Mouse (Mus musculus) stomach, embryonic 14.5 days (tissue): ENCODE results near the gene Daam1. TPM values are rescaled to one million over a fixed set of nuclear protein-coding genes. Genes with fewer than 3 reads are reported as not detected.
A peak's percentile ranks its signal among the peaks of the same experiment; 100 is the strongest.

ENCODE experiments used
- ATAC-seq: fragments of 200-750 bp; cut with Nextera tagmentation; 2 replicates; pipeline ENCODE4 v1.8.0; 2017; ENCODE audit warnings: low read depth, moderate TSS enrichment; ENCODE audit not compliant: insufficient number of reproducible peaks, insufficient read depth, low FRiP score
- H3K27ac ChIP-seq: fragments of 300-500 bp; sonication (generic); 2 replicates; pipeline ENCODE4 v1.5.1; 2014; ENCODE audit warnings: mild to moderate bottlenecking, low read length, moderate library complexity, mixed read lengths
- H3K27me3 ChIP-seq: fragments of 300-500 bp; sonication (generic); 2 replicates; pipeline ENCODE4 v1.6.1; 2014; ENCODE audit warnings: low read length, control low read depth, mixed read lengths; ENCODE audit not compliant: control insufficient read depth, insufficient read depth
- H3K36me3 ChIP-seq: fragments of 300-500 bp; sonication (generic); 2 replicates; pipeline ENCODE4 v1.6.1; 2014; ENCODE audit warnings: mild to moderate bottlenecking, control low read depth, low read length, moderate library complexity, mixed read lengths; ENCODE audit not compliant: control insufficient read depth, insufficient read depth
- H3K4me1 ChIP-seq: fragments of 300-500 bp; sonication (generic); 2 replicates; pipeline ENCODE4 v1.6.1; 2014; ENCODE audit warnings: low read length, control low read depth, mixed read lengths; ENCODE audit not compliant: control insufficient read depth, insufficient read depth
- H3K4me2 ChIP-seq: fragments of 300-500 bp; sonication (generic); replicated peaks from 2 replicates; pipeline ENCODE4 v1.6.1; 2014; ENCODE audit warnings: low read depth, low read length, control low read depth
- H3K4me3 ChIP-seq: fragments of 300-500 bp; sonication (generic); 2 replicates; pipeline ENCODE4 v1.5.1; 2014; ENCODE audit warnings: low read depth, low read length, control low read depth
- H3K9ac ChIP-seq: fragments of 300-500 bp; sonication (generic); replicated peaks from 2 replicates; pipeline ENCODE4 v1.6.1; 2014; ENCODE audit warnings: low read depth, mild to moderate bottlenecking, control low read depth, low read length, moderate library complexity, mixed read lengths
- H3K9me3 ChIP-seq: fragments of 300-500 bp; sonication (generic); 2 replicates; pipeline ENCODE4 v1.6.1; 2016; ENCODE audit warnings: low read depth, low read length, control low read depth; ENCODE audit not compliant: control insufficient read depth
- WGBS: fragments of 180-500 bp; shearing (Covaris S2); extraction: QIAGEN DNeasy Blood & Tissue Kit; methylation state at CpG from one replicate; pipeline ENCODE4 v1.1.7; 2014; 5-methylcytosine and 5-hydroxymethylcytosine counted together
- polyA plus RNA-seq: library from polyadenylated mRNA; unstranded; fragments of >200 nt; fragmentation: Nextera tagmentation; extraction: Ambion mirVana; gene quantifications from 2 replicates; pipeline ENCODE4 v1.2.1, GENCODE M21; 2014

Gene Daam1
- polyA plus RNA-seq, 1 experiment from 2014 or later: 18.6 TPM

DNA sequence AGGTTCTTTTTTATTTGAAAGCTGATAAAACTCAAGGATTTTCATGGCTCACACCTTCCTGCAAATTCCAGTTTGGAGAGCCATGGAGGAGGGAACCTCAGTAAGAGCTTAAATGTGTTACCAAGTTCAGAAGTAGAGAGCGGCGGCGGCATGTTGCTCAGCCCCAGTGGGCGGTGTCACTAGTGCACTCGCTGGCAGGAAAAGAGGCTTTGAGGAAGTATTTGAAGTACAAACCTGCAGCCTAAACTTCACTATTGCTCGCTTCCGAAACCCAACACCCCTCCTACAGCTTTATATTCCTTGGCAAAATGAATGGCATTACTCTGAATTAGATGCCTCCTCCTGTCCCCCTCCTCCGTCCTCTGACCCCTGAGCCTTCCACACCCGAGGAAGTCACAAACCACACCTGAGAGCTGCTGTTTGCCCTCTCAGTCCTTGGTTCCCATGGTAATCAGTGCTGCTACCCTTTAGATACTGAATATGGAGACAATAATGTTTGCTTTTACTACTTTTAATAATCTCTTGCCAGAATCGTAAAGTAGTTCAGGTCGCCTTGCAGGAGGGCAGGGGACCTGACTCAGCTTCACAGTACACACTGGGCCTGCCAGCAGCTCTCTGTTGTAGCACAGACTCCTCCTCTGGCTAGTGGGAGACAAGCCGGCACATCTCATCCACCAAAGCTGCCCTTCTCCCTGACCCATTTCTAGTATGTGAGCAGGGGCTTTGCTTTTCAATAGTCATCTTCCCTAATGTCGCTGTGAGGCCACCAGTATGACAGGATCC is 119.4 kb downstream of the Daam1 start:
- WGBS: 83% methylated on average over 13 of the region's 13 CpGs
- Histone ChIP-seq H3K4me2 (no peak overlapping the region), H3K27me3 (no peaks in the 10 kb centered on the region), H3K27ac (no peak overlapping the region), H3K4me3 (no peak overlapping the region), H3K4me1 (no peaks in the 10 kb centered on the region), H3K36me3 (peaks cover 28% of the 10 kb centered on the region), H3K9me3 (no peaks in the 10 kb centered on the region), H3K9ac (no peak overlapping the region)
- ATAC-seq: no peak

DNA sequence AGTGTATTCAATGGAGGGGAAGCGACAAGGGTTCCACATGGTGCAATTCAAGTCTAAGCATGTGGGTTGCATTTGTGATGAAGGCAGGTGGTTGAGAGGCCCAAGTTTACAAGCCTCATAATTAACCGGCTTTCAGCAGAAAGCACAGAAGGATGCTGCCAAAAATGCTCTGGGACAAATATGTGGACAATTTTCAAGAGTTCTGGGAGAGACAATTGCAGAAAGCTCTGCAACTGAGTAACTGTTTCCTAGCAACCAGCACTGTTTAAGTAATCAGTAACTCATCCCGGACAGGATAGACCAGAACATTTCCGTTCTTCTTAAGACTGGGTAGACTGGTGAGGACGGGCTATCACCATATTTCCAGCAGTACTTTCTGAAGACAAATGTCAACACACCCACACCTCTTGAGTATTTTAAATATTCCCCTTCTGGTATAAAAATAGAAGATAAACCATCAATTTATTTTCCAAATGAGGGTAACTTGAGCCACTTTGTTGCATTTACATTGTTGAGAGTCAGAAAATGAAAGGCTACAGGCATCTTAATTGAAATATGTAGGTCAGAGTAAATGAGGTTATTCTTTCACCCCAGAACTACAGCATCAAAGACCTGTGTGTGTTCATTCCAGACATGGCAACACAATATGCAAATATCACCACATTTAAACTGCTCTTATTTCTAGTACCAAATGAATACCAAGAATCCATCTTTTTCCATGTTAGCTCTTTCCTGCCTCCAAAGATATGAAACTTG is 123.5 kb downstream of the Daam1 start:
- Histone ChIP-seq H3K9ac (no peak overlapping the region), H3K4me2 (no peak overlapping the region), H3K36me3 (peaks cover 17% of the 10 kb centered on the region), H3K9me3 (no peaks in the 10 kb centered on the region), H3K27ac (no peak overlapping the region), H3K27me3 (no peaks in the 10 kb centered on the region), H3K4me3 (no peak overlapping the region), H3K4me1 (no peaks in the 10 kb centered on the region)
- WGBS: 57% methylated on average over 5 of the region's 5 CpGs
- no peak for ATAC-seq

DNA sequence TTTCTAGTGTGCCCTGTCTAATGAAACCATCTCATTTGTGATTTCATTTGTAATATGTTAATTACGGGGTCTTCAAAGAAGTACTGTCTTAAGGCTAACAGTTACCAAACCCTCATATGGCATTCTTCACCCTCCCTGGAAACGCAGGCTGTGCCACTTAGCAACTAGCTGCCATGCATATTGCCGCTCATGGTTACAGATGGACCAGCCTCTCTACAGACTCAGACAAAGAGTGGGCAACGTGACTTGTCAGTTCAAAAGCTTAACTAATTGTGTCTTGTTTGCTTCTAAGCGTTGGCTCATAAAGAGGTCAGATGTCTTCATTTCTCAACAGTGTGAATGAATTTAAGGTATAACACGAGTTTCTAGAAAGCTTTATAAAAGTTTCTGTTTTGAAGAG is 126.1 kb downstream of the Daam1 start:
- WGBS: 78% methylated on average over 6 of the region's 6 CpGs
- no peak for ATAC-seq
- Histone ChIP-seq H3K4me1 (no peaks in the 10 kb centered on the region), H3K27me3 (no peaks in the 10 kb centered on the region), H3K36me3 (peaks cover 9% of the 10 kb centered on the region), H3K9me3 (no peaks in the 10 kb centered on the region), H3K4me2 (no peak overlapping the region), H3K9ac (no peak overlapping the region), H3K27ac (no peak overlapping the region), H3K4me3 (no peak overlapping the region)

DNA sequence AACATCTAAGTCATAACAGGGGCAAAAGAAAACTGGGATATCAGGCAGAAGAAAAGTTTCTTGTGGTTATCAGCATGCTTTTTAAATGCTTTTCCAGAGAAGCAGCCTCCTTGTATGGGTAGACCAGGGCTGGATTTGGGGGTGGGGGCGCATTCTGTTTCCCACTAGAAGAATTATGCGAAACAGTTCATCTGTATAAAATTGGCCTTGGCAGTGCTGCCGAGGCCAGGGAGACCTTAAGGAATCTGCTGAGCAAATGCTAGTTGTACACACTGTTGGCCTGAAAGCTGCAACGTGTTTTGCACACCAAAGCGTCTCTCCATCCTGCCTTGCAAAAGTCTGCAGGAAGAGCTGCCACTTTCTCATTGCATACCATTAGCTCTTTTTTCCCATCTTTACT is 126.6 kb downstream of the Daam1 start:
- 85% methylated on average over 5 of the region's 5 CpGs for WGBS
- no peaks in the 10 kb centered on the region for H3K9me3 ChIP-seq
- H3K4me3 ChIP-seq: no peak overlapping the region
- no peaks in the 10 kb centered on the region for H3K4me1 ChIP-seq
- ATAC-seq: no peak
- H3K4me2 ChIP-seq: no peak overlapping the region
- no peaks in the 10 kb centered on the region for H3K27me3 ChIP-seq
- H3K27ac ChIP-seq: no peak overlapping the region
- no peak overlapping the region for H3K9ac ChIP-seq
- peaks cover 8% of the 10 kb centered on the region for H3K36me3 ChIP-seq

DNA sequence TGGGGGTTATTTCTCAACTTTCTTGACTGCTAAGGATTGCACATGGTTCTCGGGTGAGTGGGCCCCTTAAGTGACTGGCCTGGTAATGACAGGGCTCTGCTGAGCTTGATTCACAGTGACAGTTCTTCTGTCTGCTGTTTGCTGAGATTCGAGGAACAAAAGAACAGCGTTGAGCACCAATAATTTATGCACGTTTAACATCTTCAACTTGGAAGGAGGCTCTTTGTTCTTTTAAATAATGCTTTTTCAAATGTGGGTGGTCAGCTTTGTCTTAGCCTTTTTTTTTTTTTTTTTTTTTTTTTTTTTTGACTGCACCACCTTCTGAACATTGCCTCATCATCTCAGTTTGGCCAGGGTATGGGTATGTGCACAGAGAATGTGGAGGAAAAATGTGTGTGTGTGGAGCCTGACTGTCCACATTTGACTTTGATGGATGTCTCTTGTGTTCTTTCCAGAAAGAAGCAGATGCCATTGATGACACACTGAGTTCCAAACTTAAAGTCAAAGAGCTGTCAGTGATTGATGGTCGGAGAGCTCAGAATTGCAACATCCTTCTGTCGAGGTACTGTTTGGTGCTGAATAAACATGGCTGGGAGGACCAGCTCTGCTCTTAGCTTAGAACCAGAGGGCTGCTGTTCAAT is 128.6 kb downstream of the Daam1 start:
- Histone ChIP-seq H3K9me3 (no peaks in the 10 kb centered on the region), H3K9ac (no peak overlapping the region), H3K4me1 (no peaks in the 10 kb centered on the region), H3K4me3 (no peak overlapping the region), H3K27ac (no peak overlapping the region), H3K27me3 (no peaks in the 10 kb centered on the region), H3K36me3 (peaks cover 3% of the 10 kb centered on the region; the same call in 1 of the 2 replicates), H3K4me2 (no peak overlapping the region)
- WGBS: 54% methylated on average over 6 of the region's 6 CpGs
- ATAC-seq: no peak

DNA sequence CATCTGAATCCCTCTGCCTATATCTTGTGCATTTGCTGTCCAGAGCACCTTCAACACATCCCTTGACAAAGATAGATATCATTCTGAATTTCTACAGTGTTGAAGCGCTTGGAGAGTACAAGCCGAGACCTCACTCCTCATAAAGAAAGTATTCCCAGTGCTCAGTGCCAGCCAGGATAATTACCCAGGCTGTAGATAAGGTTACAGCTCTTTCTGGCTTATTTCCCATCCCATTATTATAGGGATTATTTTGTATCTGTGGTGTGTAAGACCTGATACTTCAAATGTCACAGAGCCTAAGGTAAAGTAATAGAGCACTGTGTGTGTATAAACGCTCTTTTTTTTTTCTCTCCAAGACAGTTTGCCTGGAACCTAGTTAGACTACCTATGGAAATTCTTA is 130.8 kb downstream of the Daam1 start:
- no peak overlapping the region for H3K4me3 ChIP-seq
- H3K36me3 ChIP-seq: peaks cover 3% of the 10 kb centered on the region; the same call in 1 of the 2 replicates
- no peak overlapping the region for H3K4me2 ChIP-seq
- 93% methylated on average over 3 of the region's 3 CpGs for WGBS
- H3K4me1 ChIP-seq: no peaks in the 10 kb centered on the region
- no peaks in the 10 kb centered on the region for H3K9me3 ChIP-seq
- no peaks in the 10 kb centered on the region for H3K27me3 ChIP-seq
- no peak overlapping the region for H3K27ac ChIP-seq
- no peak for ATAC-seq
- no peak overlapping the region for H3K9ac ChIP-seq

DNA sequence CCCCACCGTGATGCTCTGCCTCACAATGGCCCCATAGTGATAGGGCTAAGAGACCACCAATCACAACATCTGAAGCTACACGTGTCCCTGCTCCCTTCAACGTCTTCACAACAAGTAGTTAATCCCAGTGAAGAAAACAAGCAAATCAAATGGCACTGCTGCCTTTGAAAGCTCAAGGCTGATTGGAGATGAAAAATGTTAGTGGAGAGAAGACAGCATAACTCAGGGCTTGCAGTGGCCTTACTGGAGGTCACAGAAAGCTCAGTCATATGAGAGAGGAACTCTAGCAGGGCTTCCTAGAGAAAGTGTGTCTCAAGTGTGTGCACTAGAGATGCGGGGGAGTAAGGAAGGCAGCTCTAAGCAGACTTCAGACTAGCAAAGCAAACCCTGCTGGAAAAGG is 131.7 kb downstream of the Daam1 start:
- H3K36me3 ChIP-seq: peaks cover 3% of the 10 kb centered on the region; the same call in 1 of the 2 replicates
- no peak overlapping the region for H3K9ac ChIP-seq
- H3K27me3 ChIP-seq: no peaks in the 10 kb centered on the region
- H3K4me2 ChIP-seq: no peak overlapping the region
- 79% methylated on average over 4 of the region's 4 CpGs for WGBS
- no peaks in the 10 kb centered on the region for H3K9me3 ChIP-seq
- ATAC-seq: no peak
- no peak overlapping the region for H3K4me3 ChIP-seq
- H3K4me1 ChIP-seq: no peaks in the 10 kb centered on the region
- no peak overlapping the region for H3K27ac ChIP-seq

DNA sequence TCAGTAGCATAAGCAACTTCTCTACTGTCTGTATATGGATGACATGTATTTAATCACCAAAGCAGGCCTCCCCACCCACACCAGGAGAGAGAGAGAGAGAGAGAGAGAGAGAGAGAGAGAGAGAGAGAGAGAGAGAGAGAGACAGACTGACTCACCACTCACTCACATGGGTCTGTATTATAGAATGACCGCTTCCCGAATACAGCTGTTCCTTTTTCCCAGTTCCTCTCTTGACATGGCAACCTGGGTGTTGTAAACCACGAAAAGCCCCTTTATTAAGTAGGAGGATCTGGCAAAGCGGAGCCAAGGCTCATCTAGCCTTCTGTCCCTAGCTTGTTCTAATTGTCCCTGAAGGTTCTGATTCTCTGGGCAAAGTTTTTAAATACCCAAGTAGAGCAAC is 137.7 kb downstream of the Daam1 start:
- H3K9me3 ChIP-seq: no peaks in the 10 kb centered on the region
- H3K4me3 ChIP-seq: no peak overlapping the region
- no peaks in the 10 kb centered on the region for H3K27me3 ChIP-seq
- no peak overlapping the region for H3K27ac ChIP-seq
- peaks cover 29% of the 10 kb centered on the region for H3K4me1 ChIP-seq
- peaks cover 5% of the 10 kb centered on the region; the same call in 1 of the 2 replicates for H3K36me3 ChIP-seq
- 0 out of 2 replicates have a peak, but pooled peaks have one; percentile 37 for ATAC-seq
- no peak overlapping the region for H3K4me2 ChIP-seq
- H3K9ac ChIP-seq: no peak overlapping the region
- WGBS: 73% methylated on average over 4 of the region's 4 CpGs
